Mouse (Mus musculus) cerebellum, adult 2 months (tissue): ENCODE data around the gene Pgp. TPM values are rescaled to one million over a fixed set of nuclear protein-coding genes. Genes with fewer than 3 reads are reported as not detected.

Experiments
- DNase-seq, 2 experiments: peaks; one replicate each; pipeline ENCODE4 v3.0.0; 2021
- H3K27ac ChIP-seq: fragments of 200-500 bp; 2 replicates; pipeline ENCODE4 v1.5.1; 2012; ENCODE audit warnings: low read length, control low read depth, inconsistent platforms; ENCODE audit not compliant: insufficient read depth
- H3K27me3 ChIP-seq: fragments of 200-500 bp; 2 replicates; pipeline ENCODE4 v1.6.1; 2012; ENCODE audit warnings: inconsistent platforms, mild to moderate bottlenecking, low read length, moderate library complexity; ENCODE audit not compliant: control insufficient read depth, insufficient read depth
- H3K4me1 ChIP-seq: fragments of 200-500 bp; 2 replicates; pipeline ENCODE4 v1.6.1; 2011; ENCODE audit warnings: low read length; ENCODE audit not compliant: control insufficient read depth, insufficient read depth
- H3K4me3 ChIP-seq: fragments of 200-500 bp; replicated peaks from 2 replicates; pipeline ENCODE3; 2011; ENCODE audit warnings: mild to moderate bottlenecking, low read depth, low read length, control low read depth; ENCODE audit not compliant: insufficient read depth
- CTCF ChIP-seq: fragments of 200-500 bp; IDR thresholded peaks from 2 replicates; pipeline ENCODE4 v1.5.1; 2011; ENCODE audit warnings: low read depth, mild to moderate bottlenecking, control low read depth, low read length, moderate library complexity, borderline replicate concordance; ENCODE audit not compliant: insufficient read depth
- POLR2A ChIP-seq: fragments of 200-500 bp; IDR thresholded peaks from 2 replicates; pipeline ENCODE4 v1.6.1; 2011; ENCODE audit warnings: low read length, control low read depth, borderline replicate concordance; ENCODE audit not compliant: insufficient read depth
- WGBS: fragments of 180-500 bp; shearing (Covaris S2); methylation state at CpG from one replicate; pipeline ENCODE4 v1.1.7; 2018; 5-methylcytosine and 5-hydroxymethylcytosine counted together
- polyA plus RNA-seq: library from polyadenylated mRNA; depleted of rRNA; stranded (reverse); fragments of >200 nt; gene quantifications from 2 replicates; pipeline ENCODE4 v1.2.3, GENCODE M21; 2012

Pgp gene
- polyA plus RNA-seq, 1 experiment, result 133 TPM

GRCm38 (mm10) chr17:24468636-24469246 is 1.5 kb upstream of the Pgp start:
- Histone ChIP-seq H3K27me3 (no peaks in the 10 kb centered on the region), H3K4me1 (peaks cover 10% of the 10 kb centered on the region), H3K27ac (no peak overlapping the region), H3K4me3 (no peak overlapping the region)
- DNase-seq, result no peak
- WGBS, result 78% methylated on average over 5 of the region's 5 CpGs
- TF ChIP-seq CTCF, result no peak
- no peak for TF ChIP-seq POLR2A

GRCm38 (mm10) chr17:24469336-24469909 is 769 bp upstream of the Pgp start:
- no peak for DNase-seq
- TF ChIP-seq CTCF (no peak), POLR2A (no peak)
- Histone ChIP-seq H3K27me3 (no peaks in the 10 kb centered on the region), H3K27ac (peak overlapping the region; percentile 50), H3K4me3 (peak overlapping the region; percentile 81), H3K4me1 (peaks cover 10% of the 10 kb centered on the region)
- WGBS, result 17% methylated on average over 7 of the region's 7 CpGs

GRCm38 (mm10) chr17:24470701-24471527 is 722 bp downstream of the Pgp start:
- Histone ChIP-seq H3K4me3 (peak overlapping the region; percentile 70), H3K27ac (peak overlapping the region; percentile 67), H3K27me3 (no peaks in the 10 kb centered on the region), H3K4me1 (peaks cover 10% of the 10 kb centered on the region)
- TF ChIP-seq CTCF, result no peak
- under 1% methylated on average over 68 of the region's 68 CpGs for WGBS
- DNase-seq, result peak in 1 of 2 experiments; percentile 66

GRCm38 (mm10) chr17:24472512-24472911 is 2.3 kb downstream of the Pgp start:
- H3K4me3 ChIP-seq, result peak overlapping the region; percentile 3
- no peak overlapping the region for H3K27ac ChIP-seq
- TF ChIP-seq CTCF, result no peak
- TF ChIP-seq POLR2A, result no peak
- peak; percentile 70 to 85 for DNase-seq
- H3K27me3 ChIP-seq, result no peaks in the 10 kb centered on the region
- 24% methylated on average over 4 of the region's 4 CpGs for WGBS
- peaks cover 17% of the 10 kb centered on the region for H3K4me1 ChIP-seq

- Histone ChIP-seq H3K27me3 (no peaks in the 10 kb centered on the region), H3K4me3 (peak within 1 kb of the TSS; percentile 3), H3K4me1 (peaks cover 24% of the 10 kb centered on the region), H3K27ac (peak within 1 kb of the TSS; percentile 8; the same call in 1 of the 2 replicates)
- 67% methylated on average over 6 of the region's 6 CpGs for WGBS
- no peak for DNase-seq
- no peak for TF ChIP-seq POLR2A
- TF ChIP-seq CTCF, result no peak
These were observed 3.6 kb downstream of the Pgp start, which contains the start of gene Bricd5 for GRCm38 (mm10) chr17:24473612-24474275. TSS of gene Bricd5 (plus strand) at chr17:24473884.

GRCm38 (mm10) chr17:24474557-24474956 is 4.4 kb downstream of the Pgp start:
- peaks cover 24% of the 10 kb centered on the region for H3K4me1 ChIP-seq
- WGBS, result 71% methylated on average over 5 of the region's 5 CpGs
- TF ChIP-seq CTCF (no peak), POLR2A (no peak)
- peak overlapping the region; percentile 23; the same call in 1 of the 2 replicates for H3K27ac ChIP-seq
- H3K4me3 ChIP-seq, result no peak overlapping the region
- no peaks in the 10 kb centered on the region for H3K27me3 ChIP-seq
- peak in 1 of 2 experiments; percentile 43 for DNase-seq

GRCm38 (mm10) chr17:24475586-24475985 is 5.4 kb downstream of the Pgp start:
- H3K4me1 ChIP-seq, result peaks cover 24% of the 10 kb centered on the region
- no peak for DNase-seq
- H3K27me3 ChIP-seq, result no peaks in the 10 kb centered on the region
- H3K27ac ChIP-seq, result no peak overlapping the region
- 85% methylated on average over 6 of the region's 6 CpGs for WGBS
- H3K4me3 ChIP-seq, result no peak overlapping the region
- TF ChIP-seq CTCF (no peak), POLR2A (no peak)

- Histone ChIP-seq H3K27ac (no peak overlapping the region), H3K4me3 (no peak overlapping the region), H3K4me1 (peaks cover 24% of the 10 kb centered on the region), H3K27me3 (no peaks in the 10 kb centered on the region)
- no peak for DNase-seq
- 75% methylated on average over 10 of the region's 10 CpGs for WGBS
- TF ChIP-seq CTCF (no peak), POLR2A (no peak)
These were observed 6.0 kb downstream of the Pgp start for GRCm38 (mm10) chr17:24476022-24476776.
